ENCODE assay signal across 9 mouse cellular contexts in the genomic region with DNA sequence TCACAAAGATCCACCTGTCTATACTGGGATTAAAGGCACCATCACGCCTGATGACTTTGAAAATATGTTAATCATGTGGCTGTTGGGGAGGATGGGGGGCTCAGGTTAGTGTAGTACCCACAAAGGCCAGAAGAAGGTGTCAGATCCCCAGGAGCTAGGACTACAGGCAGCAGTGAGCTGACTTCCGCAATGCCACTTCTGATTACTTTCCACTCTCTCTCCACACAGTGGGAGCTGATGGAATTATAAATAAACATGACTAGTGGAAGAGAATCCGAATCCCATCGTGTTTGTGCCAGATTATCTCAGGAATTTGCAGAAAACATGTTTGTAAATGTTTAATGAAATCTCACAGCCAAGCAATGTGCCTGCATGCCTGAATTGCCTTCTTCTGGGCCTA. TPM values are rescaled to one million over a fixed set of nuclear protein-coding genes. Genes with fewer than 3 reads are reported as not detected.
DNase-seq lines count a peak whose midpoint lies in the region; ATAC-seq and TF ChIP-seq lines count a peak whose summit lies in the region.
"Had no signal": no experiment of that assay in that cellular context is flagged by ENCODE, and none has a peak within 500 bp of the region (broad histone marks: within the 10 kb centered on the region; RNA-seq: fewer than 3 reads in every experiment).

No protein-coding gene starts in this region.

- peak; percentile 89 for TF ChIP-seq CTCF in Patski (IDR thresholded peaks at IDR 0.05)
- TF ChIP-seq CTCF in hindbrain, postnatal 0 days (IDR thresholded peaks at IDR 0.05; ENCODE audit: low read depth): peak; percentile 66

- no peak overlapping the region for H3K4me2 ChIP-seq in hindbrain, postnatal 0 days (ENCODE audit: low read depth, low read length)

- CTCF ChIA-PET in Patski (lab: Charles Lee): interaction anchor here (0.6 to 5.4 kb wide), 14 partner anchors 14 to 101 kb away, joined by 3 to 38 read pairs (median 4); no protein-coding TSS in a partner anchor

- peak; percentile 39 to 43 for DNase-seq in layer of hippocampus, postnatal 10 days (ENCODE audit: low spot score in 2 of 2)
- no peak for DNase-seq in layer of hippocampus, postnatal 25 days (ENCODE audit: extremely low spot score in 1 of 2, low spot score in 1 of 2)
- peak; percentile 59 for DNase-seq in Patski (ENCODE audit: low read depth, low spot score)
- peak; percentile 60 for DNase-seq in hindbrain, postnatal 0 days (ENCODE audit: low spot score)
- DNase-seq in lung, postnatal 25 days (ENCODE audit: low spot score): peak; percentile 56
- DNase-seq in cerebellum, adult 11-12 months: no peak
- no peak for DNase-seq in right cerebral cortex, postnatal 4 days
- DNase-seq: adrenal gland, adult 8-10 months had no signal

- POLR2A ChIA-PET in Patski (lab: Charles Lee): interaction anchor here (0.9 kb wide), 1 partner anchor 47 kb away, joined by 4 read pairs; no protein-coding TSS in a partner anchor

- H3K36me3 ChIP-seq in hindbrain, postnatal 0 days (ENCODE audit: insufficient read depth, low read length): no peaks in the 10 kb centered on the region

- ATAC-seq in Patski: peak; percentile 91
- peak; percentile 74; the same call in 1 of the 2 replicates for ATAC-seq in hindbrain, postnatal 0 days
- no peak for ATAC-seq in cerebellum, adult (ENCODE audit: insufficient number of reproducible peaks, low FRiP score, low TSS enrichment)

- H3K27ac ChIP-seq in hindbrain, postnatal 0 days: no peak overlapping the region

- no peak overlapping the region for H3K4me3 ChIP-seq in hindbrain, postnatal 0 days (ENCODE audit: low read length)

- 31% methylated on average over 4 of the region's 4 CpGs for WGBS in hindbrain, postnatal 0 days

- H3K9ac ChIP-seq in hindbrain, postnatal 0 days (replicated peaks; ENCODE audit: low read length): no peak overlapping the region

- H3K4me1 ChIP-seq in hindbrain, postnatal 0 days (ENCODE audit: insufficient read depth, low read length): no peaks in the 10 kb centered on the region

- no peaks in the 10 kb centered on the region for H3K9me3 ChIP-seq in hindbrain, postnatal 0 days (ENCODE audit: low read length)

- in situ Hi-C loops in Patski (cut with MboI; ENCODE audit: low pct_unique_long_range_greater_than_20kb): no loop called here

- H3K27me3 ChIP-seq in Patski: no peaks in the 10 kb centered on the region
- no peaks in the 10 kb centered on the region for H3K27me3 ChIP-seq in hindbrain, postnatal 0 days (ENCODE audit: insufficient read depth, low read length)

RNA-seq across cellular contexts. Expression of a gene that starts 46.1 kb away (rescaled TPM):
- 10 to 100 TPM; 20.5 to 25.9 TPM for total RNA-seq in layer of hippocampus, postnatal 10 days (2021)
- total RNA-seq in layer of hippocampus, postnatal 25 days (2021): 10 to 100 TPM; 17.3 to 22.8 TPM
- polyA plus RNA-seq in Patski (2021): 31.0 TPM
- total RNA-seq in hindbrain, postnatal 0 days (2014; rRNA removed): 17.7 and 22.8 TPM in 2 replicates
- 7.6 and 7.9 TPM in 2 replicates for polyA plus RNA-seq in hindbrain, postnatal 0 days (2015; fragmentation: Nextera tagmentation; extraction: Ambion mirVana)

Comparison
In these comparisons a context has a peak if more than half of its experiments do, and no peak if none do; other contexts are left out.
1. DNase-seq: peak in layer of hippocampus, postnatal 10 days (2 of 2), Patski (single experiment), hindbrain, postnatal 0 days (single experiment) and lung, postnatal 25 days (single experiment); none in layer of hippocampus, postnatal 25 days (0 of 2), cerebellum, adult 11-12 months (single experiment) and right cerebral cortex, postnatal 4 days (single experiment).